ENCODE assay signal across 9 mouse cellular contexts in genomic region chr11:88841406-88841805, GRCm38 (mm10). TPM values are rescaled to one million over a fixed set of nuclear protein-coding genes. Genes with fewer than 3 reads are reported as not detected.
DNase-seq lines count a peak whose midpoint lies in the region; ATAC-seq and TF ChIP-seq lines count a peak whose summit lies in the region.
"Had no signal": no experiment of that assay in that cellular context is flagged by ENCODE, and none has a peak within 500 bp of the region (broad histone marks: within the 10 kb centered on the region; RNA-seq: fewer than 3 reads in every experiment).

No protein-coding gene starts in this region.

- no peak overlapping the region for H3K4me2 ChIP-seq in lung, embryonic 14.5 days
- peak overlapping the region; percentile 56 for H3K4me2 ChIP-seq in heart, embryonic 15.5 days
- H3K4me2 ChIP-seq in stomach, embryonic 14.5 days (replicated peaks; ENCODE audit: low read depth, low read length): no peak overlapping the region
- H3K4me2 ChIP-seq: hindbrain, embryonic 15.5 days had no signal

- ATAC-seq in lung, embryonic 14.5 days (ENCODE audit: insufficient read depth): peak; percentile 60
- peak; percentile 91 for ATAC-seq in heart, embryonic 15.5 days (replicated peaks; ENCODE audit: insufficient number of reproducible peaks, insufficient read depth, low FRiP score, low read depth)
- ATAC-seq in stomach, embryonic 14.5 days (ENCODE audit: insufficient number of reproducible peaks, insufficient read depth, low FRiP score, low read depth): peak; percentile 44; the same call in 1 of the 2 replicates
- ATAC-seq: forebrain, embryonic 14.5 days had no signal

- peaks cover 59% of the 10 kb centered on the region for H3K36me3 ChIP-seq in lung, embryonic 14.5 days (ENCODE audit: insufficient read depth)
- H3K36me3 ChIP-seq in heart, embryonic 15.5 days: peaks cover 33% of the 10 kb centered on the region
- peaks cover 31% of the 10 kb centered on the region for H3K36me3 ChIP-seq in stomach, embryonic 14.5 days (ENCODE audit: control insufficient read depth, insufficient read depth, low read length)

- peak; percentile 37 for DNase-seq in lung, embryonic 14.5 days
- no peak for DNase-seq in lung, postnatal 14 days
- DNase-seq in kidney, postnatal 36 days: no peak
- no peak for DNase-seq in layer of hippocampus, adult 8-10 months (ENCODE audit: low spot score in 2 of 2)

- WGBS in lung, embryonic 14.5 days: 40% methylated on average over 6 of the region's 6 CpGs
- 22% methylated on average over 6 of the region's 6 CpGs for WGBS in heart, embryonic 15.5 days
- 56% methylated on average over 6 of the region's 6 CpGs for WGBS in stomach, embryonic 14.5 days

- no peak overlapping the region for H3K9ac ChIP-seq in lung, embryonic 14.5 days
- peak overlapping the region; percentile 49; the same call in 1 of the 2 replicates for H3K9ac ChIP-seq in heart, embryonic 15.5 days
- no peak overlapping the region for H3K9ac ChIP-seq in stomach, embryonic 14.5 days (replicated peaks; ENCODE audit: low read depth, low read length)
- H3K9ac ChIP-seq: hindbrain, embryonic 15.5 days had no signal

- no peaks in the 10 kb centered on the region for H3K4me1 ChIP-seq in lung, embryonic 14.5 days (ENCODE audit: insufficient read depth)
- peaks cover 9% of the 10 kb centered on the region for H3K4me1 ChIP-seq in brown adipose tissue, adult 24 weeks (ENCODE audit: control insufficient read depth, insufficient read depth, insufficient read length, low read length)
- peaks cover 56% of the 10 kb centered on the region for H3K4me1 ChIP-seq in heart, embryonic 15.5 days (replicated peaks)
- H3K4me1 ChIP-seq in stomach, embryonic 14.5 days (ENCODE audit: control insufficient read depth, insufficient read depth, low read length): no peaks in the 10 kb centered on the region

- TF ChIP-seq CTCF in lung, embryonic 14.5 days (IDR thresholded peaks at IDR 0.05; ENCODE audit: low read depth): no peak

- no peaks in the 10 kb centered on the region for H3K27me3 ChIP-seq in lung, embryonic 14.5 days (ENCODE audit: insufficient read depth, low read length)
- no peaks in the 10 kb centered on the region for H3K27me3 ChIP-seq in heart, embryonic 15.5 days
- H3K27me3 ChIP-seq in stomach, embryonic 14.5 days (ENCODE audit: control insufficient read depth, insufficient read depth, low read length): no peaks in the 10 kb centered on the region
- H3K27me3 ChIP-seq: hindbrain, embryonic 15.5 days had no signal

- no peak overlapping the region for H3K27ac ChIP-seq in lung, embryonic 14.5 days (ENCODE audit: low read depth)
- H3K27ac ChIP-seq in brown adipose tissue, adult 24 weeks (replicated peaks; ENCODE audit: low read depth, low read length): peak overlapping the region; percentile 81
- peak overlapping the region; percentile 91 for H3K27ac ChIP-seq in heart, embryonic 15.5 days
- H3K27ac ChIP-seq in stomach, embryonic 14.5 days (ENCODE audit: low read length): no peak overlapping the region
- H3K27ac ChIP-seq: hindbrain, embryonic 15.5 days had no signal

- H3K4me3 ChIP-seq in lung, embryonic 14.5 days (ENCODE audit: low read depth, low read length): no peak overlapping the region
- no peak overlapping the region for H3K4me3 ChIP-seq in brown adipose tissue, adult 24 weeks (ENCODE audit: insufficient read depth, low read depth, low read length)
- peak overlapping the region; percentile 29 for H3K4me3 ChIP-seq in heart, embryonic 15.5 days
- no peak overlapping the region for H3K4me3 ChIP-seq in stomach, embryonic 14.5 days (ENCODE audit: low read depth, low read length)
- H3K4me3 ChIP-seq: hindbrain, embryonic 15.5 days had no signal

- no peaks in the 10 kb centered on the region for H3K9me3 ChIP-seq in lung, embryonic 14.5 days (ENCODE audit: low read depth, low read length)
- H3K9me3 ChIP-seq in heart, embryonic 15.5 days (replicated peaks): no peaks in the 10 kb centered on the region
- H3K9me3 ChIP-seq in stomach, embryonic 14.5 days (ENCODE audit: control insufficient read depth, low read depth, low read length): no peaks in the 10 kb centered on the region
- H3K9me3 ChIP-seq: hindbrain, embryonic 15.5 days had no signal

RNA-seq across cellular contexts. Expression of gene Akap1, which starts 23.0 kb away (rescaled TPM):
- 18.8 and 20.6 TPM in 2 replicates for polyA plus RNA-seq in lung, embryonic 14.5 days (2014; fragmentation: Nextera tagmentation; extraction: Ambion mirVana)
- polyA plus RNA-seq in brown adipose tissue, adult 24 weeks (2012; ENCODE audit: insufficient read depth, insufficient read length, missing spikeins): 102 and 114 TPM in 2 replicates
- 44.2 and 45.8 TPM in 2 replicates for polyA plus RNA-seq in heart, embryonic 15.5 days (2015; fragmentation: Nextera tagmentation; extraction: Ambion mirVana)
- 20.6 and 23.9 TPM in 2 replicates for polyA plus RNA-seq in stomach, embryonic 14.5 days (2014; fragmentation: Nextera tagmentation; extraction: Ambion mirVana)
- 10 to 100 TPM; 40.5 to 44.8 (median 41.6) TPM for total RNA-seq in layer of hippocampus, adult 8-10 months (2022)

Comparison
In these comparisons a context has a peak if more than half of its experiments do, and no peak if none do; other contexts are left out.
1. H3K27ac ChIP-seq: peak in brown adipose tissue, adult 24 weeks (single experiment) and heart, embryonic 15.5 days (single experiment); none in lung, embryonic 14.5 days (single experiment) and stomach, embryonic 14.5 days (single experiment).
2. Peak in every context shown above with its lines, with median percentiles within 50 percentile points of each other: ATAC-seq.